Mouse (Mus musculus): ENCODE measurements around the gene Efs. TPM values are rescaled to one million over a fixed set of nuclear protein-coding genes. Genes with fewer than 3 reads are reported as not detected.

Gene Efs
- polyA plus RNA-seq, 1 experiment from 2014 or later: 24.2 TPM

DNA sequence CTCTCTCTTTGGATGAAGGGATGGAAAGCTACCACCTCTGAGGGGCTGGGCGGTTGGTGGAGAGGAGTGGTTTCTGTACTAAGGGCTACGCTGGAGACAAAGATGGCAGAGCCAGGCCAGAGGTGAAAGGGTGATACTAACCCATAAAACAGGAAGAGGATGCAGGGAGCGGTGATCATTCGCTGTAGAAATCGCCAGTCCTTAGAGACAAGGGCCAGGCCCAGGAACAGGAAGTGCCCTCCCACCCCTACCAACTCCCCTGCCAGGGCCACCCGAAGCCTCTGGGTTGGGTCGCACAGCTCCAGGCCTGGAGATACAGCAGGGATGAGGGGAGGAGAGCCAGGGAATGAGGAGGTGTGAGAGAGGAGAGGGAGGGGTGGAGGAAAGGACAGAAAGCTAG is 17.2 kb downstream of the Efs start:
- H3K9me3 ChIP-seq (ENCODE audit: control insufficient read depth, low read length): no peaks in the 10 kb centered on the region
- H3K27me3 ChIP-seq (replicated peaks; ENCODE audit: control insufficient read depth, insufficient read depth, low read length): no peaks in the 10 kb centered on the region
- H3K4me2 ChIP-seq (ENCODE audit: low read length): no peak overlapping the region
- ATAC-seq: no peak
- 0 out of 2 replicates have a peak overlapping the region, but pooled peaks have one; percentile 9 for H3K9ac ChIP-seq (replicated peaks; ENCODE audit: low read depth, low read length)
- H3K36me3 ChIP-seq (ENCODE audit: control insufficient read depth, insufficient read depth): peaks cover 30% of the 10 kb centered on the region
- H3K4me3 ChIP-seq (replicated peaks; ENCODE audit: low read length): no peak overlapping the region
- no peak overlapping the region for H3K27ac ChIP-seq (ENCODE audit: low read length)
- H3K4me1 ChIP-seq (replicated peaks; ENCODE audit: control insufficient read depth, insufficient read depth, low read length): peaks cover 25% of the 10 kb centered on the region
- WGBS: 94% methylated on average over 7 of the region's 7 CpGs

DNA sequence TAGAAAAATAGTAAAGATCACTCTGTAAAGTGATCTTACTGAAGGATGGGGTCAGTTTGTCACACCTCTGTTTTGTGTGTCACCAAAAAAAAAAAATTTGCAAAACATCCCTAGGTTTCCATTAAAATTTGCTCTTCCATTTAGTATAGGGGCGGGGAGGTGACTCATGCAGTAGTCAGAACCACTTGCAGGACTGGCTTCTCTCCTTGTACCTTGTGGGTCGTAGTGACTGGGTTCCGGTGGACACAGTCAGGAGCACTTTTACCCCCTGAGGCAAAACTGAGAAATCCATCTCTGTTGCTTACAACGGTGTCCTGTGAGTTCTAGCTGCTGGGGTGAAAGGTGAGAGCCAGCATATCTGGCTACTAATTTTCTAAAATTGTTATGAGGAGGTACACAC is 22.3 kb downstream of the Efs start:
- Histone ChIP-seq H3K4me2 (ENCODE audit: low read length) (no peak overlapping the region), H3K27me3 (replicated peaks; ENCODE audit: control insufficient read depth, insufficient read depth, low read length) (no peaks in the 10 kb centered on the region), H3K4me1 (replicated peaks; ENCODE audit: control insufficient read depth, insufficient read depth, low read length) (peaks cover under 1% of the 10 kb centered on the region; the same call in 1 of the 2 replicates), H3K36me3 (ENCODE audit: control insufficient read depth, insufficient read depth) (peaks cover 31% of the 10 kb centered on the region), H3K9ac (replicated peaks; ENCODE audit: low read depth, low read length) (no peak overlapping the region), H3K4me3 (replicated peaks; ENCODE audit: low read length) (no peak overlapping the region), H3K27ac (ENCODE audit: low read length) (no peak overlapping the region), H3K9me3 (ENCODE audit: control insufficient read depth, low read length) (no peaks in the 10 kb centered on the region)
- no peak for ATAC-seq
- 97% methylated on average over 4 of the region's 4 CpGs for WGBS

DNA sequence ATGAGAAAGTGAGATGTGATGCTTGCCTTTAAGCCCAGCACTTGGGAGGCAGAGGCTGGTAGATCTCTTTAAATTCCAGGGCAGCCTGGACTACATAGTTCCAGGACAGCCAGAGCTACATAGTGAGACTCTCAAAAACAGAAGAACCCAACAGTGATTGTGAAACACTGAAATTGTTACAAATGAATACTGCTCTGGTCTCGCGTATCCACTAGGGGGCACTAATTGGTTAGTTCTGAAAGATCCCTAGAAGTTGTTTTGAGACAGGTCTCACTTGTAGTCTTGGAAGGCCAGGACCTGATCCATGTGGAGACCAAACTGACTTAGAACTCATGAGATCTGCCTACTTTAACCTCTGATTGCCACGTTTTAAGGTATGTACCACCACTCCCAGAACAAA is 25.5 kb downstream of the Efs start:
- H3K4me2 ChIP-seq (ENCODE audit: low read length): no peak overlapping the region
- H3K4me1 ChIP-seq (replicated peaks; ENCODE audit: control insufficient read depth, insufficient read depth, low read length): peaks cover 12% of the 10 kb centered on the region
- WGBS: 2% methylated on average over 3 of the region's 3 CpGs
- H3K36me3 ChIP-seq (ENCODE audit: control insufficient read depth, insufficient read depth): peaks cover 27% of the 10 kb centered on the region
- ATAC-seq: peak; percentile 70
- no peaks in the 10 kb centered on the region for H3K27me3 ChIP-seq (replicated peaks; ENCODE audit: control insufficient read depth, insufficient read depth, low read length)
- H3K9ac ChIP-seq (replicated peaks; ENCODE audit: low read depth, low read length): no peak overlapping the region
- H3K27ac ChIP-seq (ENCODE audit: low read length): no peak overlapping the region
- no peak overlapping the region for H3K4me3 ChIP-seq (replicated peaks; ENCODE audit: low read length)
- H3K9me3 ChIP-seq (ENCODE audit: control insufficient read depth, low read length): no peaks in the 10 kb centered on the region

DNA sequence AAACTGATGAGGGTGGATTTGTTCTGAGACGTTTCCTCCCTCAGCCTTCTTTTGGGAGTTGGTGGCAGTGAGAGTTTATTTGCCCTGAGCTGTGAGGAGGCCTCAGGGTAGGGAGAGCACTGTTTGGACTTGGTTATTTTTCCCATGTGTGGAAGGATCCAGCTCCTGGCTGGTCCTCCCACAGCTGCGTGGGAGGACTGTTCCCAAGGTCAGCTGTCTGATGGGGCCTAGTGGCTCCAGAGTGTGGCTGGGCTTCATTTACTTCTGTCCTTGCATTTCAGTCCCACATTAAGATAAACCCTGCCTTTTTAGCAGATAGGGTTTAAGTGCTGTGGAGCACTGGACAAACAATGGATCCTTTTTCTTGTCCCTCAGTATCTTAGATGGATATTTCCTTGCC is 28.5 kb downstream of the Efs start:
- H3K4me1 ChIP-seq (replicated peaks; ENCODE audit: control insufficient read depth, insufficient read depth, low read length): peaks cover 18% of the 10 kb centered on the region
- no peak overlapping the region for H3K4me3 ChIP-seq (replicated peaks; ENCODE audit: low read length)
- H3K4me2 ChIP-seq (ENCODE audit: low read length): no peak overlapping the region
- H3K27me3 ChIP-seq (replicated peaks; ENCODE audit: control insufficient read depth, insufficient read depth, low read length): no peaks in the 10 kb centered on the region
- no peak for ATAC-seq
- H3K9me3 ChIP-seq (ENCODE audit: control insufficient read depth, low read length): no peaks in the 10 kb centered on the region
- no peak overlapping the region for H3K9ac ChIP-seq (replicated peaks; ENCODE audit: low read depth, low read length)
- WGBS: 71% methylated on average over 2 of the region's 2 CpGs
- no peak overlapping the region for H3K27ac ChIP-seq (ENCODE audit: low read length)
- H3K36me3 ChIP-seq (ENCODE audit: control insufficient read depth, insufficient read depth): peaks cover 22% of the 10 kb centered on the region

DNA sequence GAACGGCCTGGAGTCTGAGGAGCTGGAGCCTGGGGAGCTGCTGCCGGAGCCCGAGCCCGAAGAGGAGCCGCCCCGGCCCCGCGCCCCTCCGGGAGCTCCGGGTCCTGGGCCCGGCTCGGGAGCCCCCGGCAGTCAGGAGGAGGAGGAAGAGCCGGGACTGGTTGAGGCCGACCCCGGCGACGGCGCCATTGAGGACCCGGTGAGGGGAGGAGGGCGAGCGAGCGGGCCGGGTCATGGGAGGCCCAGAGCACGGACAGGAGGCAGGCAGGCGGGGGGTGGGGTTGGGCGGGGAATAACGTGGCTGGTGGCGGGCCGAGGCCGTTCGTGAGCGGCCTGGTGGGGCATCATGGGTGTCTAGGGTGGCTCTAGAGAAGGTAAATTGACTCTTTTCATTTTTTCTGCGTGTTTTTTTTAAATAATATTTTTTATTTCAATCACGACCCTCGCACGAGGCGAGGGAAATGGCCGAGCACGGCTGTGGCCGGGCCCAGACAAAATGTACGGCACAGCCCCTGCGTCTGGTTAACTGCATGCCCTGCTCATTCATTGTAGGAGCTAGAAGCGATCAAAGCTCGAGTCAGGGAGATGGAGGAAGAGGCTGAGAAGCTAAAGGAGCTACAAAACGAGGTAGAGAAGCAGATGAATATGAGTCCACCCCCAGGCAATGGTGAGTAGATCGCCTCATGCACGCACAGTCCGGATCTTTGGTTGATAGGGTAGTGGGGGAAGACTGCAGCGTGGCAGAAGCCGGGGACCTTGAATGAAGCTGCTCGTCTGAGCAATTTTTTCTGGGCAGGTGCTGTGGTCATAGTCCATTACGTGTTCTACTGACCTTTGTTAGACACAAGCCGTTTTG is 31.4 kb downstream of the Efs start:
- Histone ChIP-seq H3K27ac (ENCODE audit: low read length) (peak overlapping the region; percentile 95), H3K9ac (replicated peaks; ENCODE audit: low read depth, low read length) (peak overlapping the region; percentile 91), H3K27me3 (replicated peaks; ENCODE audit: control insufficient read depth, insufficient read depth, low read length) (no peaks in the 10 kb centered on the region), H3K9me3 (ENCODE audit: control insufficient read depth, low read length) (no peaks in the 10 kb centered on the region), H3K4me3 (replicated peaks; ENCODE audit: low read length) (peak overlapping the region; percentile 94), H3K36me3 (ENCODE audit: control insufficient read depth, insufficient read depth) (peaks cover 22% of the 10 kb centered on the region), H3K4me1 (replicated peaks; ENCODE audit: control insufficient read depth, insufficient read depth, low read length) (peaks cover 18% of the 10 kb centered on the region), H3K4me2 (ENCODE audit: low read length) (peak overlapping the region; percentile 84)
- peak; percentile 39 for ATAC-seq
- WGBS: 0% methylated on average over 47 of the region's 54 CpGs

DNA sequence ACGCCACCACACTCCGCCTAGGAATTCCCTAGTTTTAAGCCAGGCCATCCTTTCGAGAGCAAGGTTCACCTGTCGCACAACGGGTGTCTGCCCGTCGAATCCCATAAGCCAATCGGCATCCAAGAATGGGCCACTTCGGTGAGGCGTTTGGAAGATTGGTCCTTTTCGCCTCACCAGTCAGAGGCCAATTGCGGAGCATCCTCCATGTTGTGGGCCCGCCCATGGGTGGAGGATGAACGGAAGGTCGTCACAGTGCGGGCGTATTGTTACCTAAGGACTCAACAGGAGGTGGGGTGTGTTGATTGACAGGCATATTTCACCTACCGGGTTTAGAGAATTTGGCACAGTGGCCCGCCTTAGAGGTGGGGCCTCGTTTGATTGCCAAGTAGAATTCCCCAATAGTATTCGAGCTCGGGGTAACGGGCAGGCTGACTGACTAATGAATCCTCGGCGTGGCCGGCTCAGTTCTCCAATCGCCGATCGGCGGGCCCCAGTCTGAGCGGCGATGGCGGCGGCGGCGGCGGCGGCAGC is 32.2 kb downstream of the Efs start:
- under 1% methylated on average over 38 of the region's 38 CpGs for WGBS
- Histone ChIP-seq H3K36me3 (ENCODE audit: control insufficient read depth, insufficient read depth) (peaks cover 19% of the 10 kb centered on the region), H3K9ac (replicated peaks; ENCODE audit: low read depth, low read length) (peak overlapping the region; percentile 91), H3K4me2 (ENCODE audit: low read length) (peak overlapping the region; percentile 59), H3K9me3 (ENCODE audit: control insufficient read depth, low read length) (no peaks in the 10 kb centered on the region), H3K4me3 (replicated peaks; ENCODE audit: low read length) (peak overlapping the region; percentile 94), H3K27me3 (replicated peaks; ENCODE audit: control insufficient read depth, insufficient read depth, low read length) (no peaks in the 10 kb centered on the region), H3K4me1 (replicated peaks; ENCODE audit: control insufficient read depth, insufficient read depth, low read length) (peaks cover 18% of the 10 kb centered on the region), H3K27ac (ENCODE audit: low read length) (peak overlapping the region; percentile 95)
- ATAC-seq: peak; percentile 99

DNA sequence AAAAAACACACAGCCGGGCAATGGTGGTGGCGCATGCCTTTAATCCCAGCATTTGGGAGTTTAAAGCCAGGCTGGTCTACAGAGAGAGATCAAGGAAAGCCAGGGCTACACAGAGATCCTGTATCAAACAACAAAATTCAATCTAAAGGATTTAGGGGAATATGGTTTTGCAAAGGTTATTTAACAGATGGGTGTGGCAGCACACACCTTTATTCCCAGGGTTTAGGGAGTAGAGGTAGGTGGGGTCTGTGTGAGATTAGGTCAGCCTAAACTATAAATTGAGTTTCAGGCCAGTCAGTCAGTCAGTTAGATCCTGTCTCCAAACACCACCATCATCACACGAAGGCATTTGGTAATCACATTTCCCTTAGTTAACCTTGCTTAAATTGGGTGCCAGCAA is 33.7 kb downstream of the Efs start, which contains the start of gene Pabpn1:
Gene Pabpn1, plus strand, starts transcription at position 301 of the 400 bp plus-strand sequence.
- no peak for ATAC-seq

DNA sequence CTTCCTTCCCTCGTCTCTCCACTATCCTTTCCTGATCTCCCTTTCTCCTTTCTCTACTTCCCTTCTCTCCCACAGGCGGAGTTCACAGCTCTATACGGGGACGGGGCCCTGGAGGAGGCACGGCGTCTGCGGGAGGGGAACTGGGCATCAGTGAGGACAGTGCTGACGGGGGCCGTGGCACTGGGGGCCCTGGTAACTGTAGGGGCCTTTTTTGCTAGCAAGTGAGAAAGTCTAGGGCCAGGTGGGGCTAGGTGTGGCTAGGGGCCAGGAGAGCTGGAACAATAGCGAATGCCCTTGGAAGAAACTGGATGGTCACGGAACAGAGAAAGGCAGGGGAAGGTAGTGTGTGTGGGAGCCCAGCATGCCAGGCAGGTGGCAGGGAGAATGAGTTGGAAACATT is 40.6 kb downstream of the Efs start:
- Histone ChIP-seq H3K9ac (replicated peaks; ENCODE audit: low read depth, low read length) (no peak overlapping the region), H3K4me3 (replicated peaks; ENCODE audit: low read length) (no peak overlapping the region), H3K4me2 (ENCODE audit: low read length) (no peak overlapping the region), H3K9me3 (ENCODE audit: control insufficient read depth, low read length) (no peaks in the 10 kb centered on the region), H3K36me3 (ENCODE audit: control insufficient read depth, insufficient read depth) (no peaks in the 10 kb centered on the region), H3K4me1 (replicated peaks; ENCODE audit: control insufficient read depth, insufficient read depth, low read length) (peaks cover 23% of the 10 kb centered on the region), H3K27me3 (replicated peaks; ENCODE audit: control insufficient read depth, insufficient read depth, low read length) (no peaks in the 10 kb centered on the region), H3K27ac (ENCODE audit: low read length) (no peak overlapping the region)
- ATAC-seq: no peak
- 93% methylated on average over 11 of the region's 11 CpGs for WGBS

More for the DNA sequence above, 33.7 kb downstream of the Efs start, which contains the start of gene Pabpn1:
- peaks cover 18% of the 10 kb centered on the region for H3K4me1 ChIP-seq (replicated peaks; ENCODE audit: control insufficient read depth, insufficient read depth, low read length)
- peak within 1 kb of the TSS; percentile 94 for H3K27ac ChIP-seq (ENCODE audit: low read length)
- 95% methylated on average over 3 of the region's 3 CpGs for WGBS
- peaks cover 12% of the 10 kb centered on the region for H3K36me3 ChIP-seq (ENCODE audit: control insufficient read depth, insufficient read depth)
- H3K27me3 ChIP-seq (replicated peaks; ENCODE audit: control insufficient read depth, insufficient read depth, low read length): no peaks in the 10 kb centered on the region
- H3K9ac ChIP-seq (replicated peaks; ENCODE audit: low read depth, low read length): peak within 1 kb of the TSS; percentile 59; the same call in 1 of the 2 replicates
- H3K4me2 ChIP-seq (ENCODE audit: low read length): peak within 1 kb of the TSS; percentile 59
- H3K9me3 ChIP-seq (ENCODE audit: control insufficient read depth, low read length): no peaks in the 10 kb centered on the region
- H3K4me3 ChIP-seq (replicated peaks; ENCODE audit: low read length): peak within 1 kb of the TSS; percentile 94

DNA sequence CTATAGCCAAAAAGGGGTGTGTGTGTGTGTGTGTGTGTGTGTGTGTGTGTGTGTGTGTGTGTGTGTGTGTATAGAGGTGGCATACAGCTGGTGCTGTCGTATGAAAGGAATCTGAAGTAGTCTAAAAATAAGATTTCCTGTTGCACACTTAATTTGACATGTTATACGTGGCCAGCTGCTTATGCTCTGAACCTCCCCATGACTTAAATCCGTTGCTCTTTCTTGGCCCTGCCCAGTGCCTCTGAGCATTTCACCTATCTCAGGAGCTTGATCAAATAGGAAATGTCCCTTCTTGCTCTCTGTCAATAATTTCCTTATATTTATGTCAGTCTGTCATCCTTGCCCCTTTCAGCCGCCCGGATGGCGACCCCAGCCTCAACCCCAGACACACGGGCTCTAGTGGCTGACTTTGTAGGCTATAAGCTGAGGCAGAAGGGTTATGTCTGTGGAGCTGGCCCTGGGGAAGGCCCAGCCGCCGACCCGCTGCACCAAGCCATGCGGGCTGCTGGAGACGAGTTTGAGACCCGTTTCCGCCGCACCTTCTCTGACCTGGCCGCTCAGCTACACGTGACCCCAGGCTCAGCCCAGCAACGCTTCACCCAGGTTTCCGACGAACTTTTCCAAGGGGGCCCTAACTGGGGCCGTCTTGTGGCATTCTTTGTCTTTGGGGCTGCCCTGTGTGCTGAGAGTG is 41.8 kb downstream of the Efs start:
- ATAC-seq: no peak
- H3K4me2 ChIP-seq (ENCODE audit: low read length): peak overlapping the region; percentile 90
- no peaks in the 10 kb centered on the region for H3K9me3 ChIP-seq (ENCODE audit: control insufficient read depth, low read length)
- peak overlapping the region; percentile 55 for H3K4me3 ChIP-seq (replicated peaks; ENCODE audit: low read length)
- H3K36me3 ChIP-seq (ENCODE audit: control insufficient read depth, insufficient read depth): no peaks in the 10 kb centered on the region
- peaks cover 23% of the 10 kb centered on the region for H3K4me1 ChIP-seq (replicated peaks; ENCODE audit: control insufficient read depth, insufficient read depth, low read length)
- WGBS: 26% methylated on average over 21 of the region's 21 CpGs
- no peaks in the 10 kb centered on the region for H3K27me3 ChIP-seq (replicated peaks; ENCODE audit: control insufficient read depth, insufficient read depth, low read length)
- H3K9ac ChIP-seq (replicated peaks; ENCODE audit: low read depth, low read length): peak overlapping the region; percentile 69
- peak overlapping the region; percentile 74 for H3K27ac ChIP-seq (ENCODE audit: low read length)

Data from forebrain, embryonic 16.5 days (tissue).